26 mouse cellular contexts compared by ENCODE assay signal in genomic region chr6:32571485-32571884, GRCm38 (mm10). TPM values are rescaled to one million over a fixed set of nuclear protein-coding genes. Genes with fewer than 3 reads are reported as not detected.
A peak's percentile ranks its signal among the peaks of the same experiment; 100 is the strongest.
DNase-seq lines count a peak whose midpoint lies in the region; ATAC-seq and TF ChIP-seq lines count a peak whose summit lies in the region.
"Had no signal": no experiment of that assay in that cellular context is flagged by ENCODE, and none has a peak within 500 bp of the region (broad histone marks: within the 10 kb centered on the region; RNA-seq: fewer than 3 reads in every experiment).

No protein-coding gene starts in this region.

- no peak for TF ChIP-seq CTCF in lung, embryonic 14.5 days (IDR thresholded peaks at IDR 0.05; ENCODE audit: low read depth)
- no peak for TF ChIP-seq CTCF in lung, adult 2 months (IDR thresholded peaks at IDR 0.05; ENCODE audit: insufficient read depth, low read length)
- no peak for TF ChIP-seq CTCF in lung, postnatal 0 days (IDR thresholded peaks at IDR 0.05)
- no peak for TF ChIP-seq CTCF in MEL (IDR thresholded peaks at IDR 0.05 in 2 of 3, conservative IDR thresholded peaks at IDR 0.05 in 1 of 3; ENCODE audit: control insufficient read depth in 1 of 3, insufficient read depth in 1 of 3, low read depth in 2 of 3, low read length in 3 of 3, poor library complexity in 1 of 3, severe bottlenecking in 1 of 3)

- no peak overlapping the region for H3K27ac ChIP-seq in lung, embryonic 14.5 days (ENCODE audit: low read depth)
- no peak overlapping the region for H3K27ac ChIP-seq in lung, postnatal 0 days (ENCODE audit: low read length)
- no peak overlapping the region for H3K27ac ChIP-seq in MEL (ENCODE audit: control insufficient read depth, low read depth, low read length)
- H3K27ac ChIP-seq: embryonic facial prominence, embryonic 10.5 days; embryonic facial prominence, embryonic 13.5 days; forebrain, embryonic 12.5 days; forebrain, embryonic 15.5 days; heart, adult 2 months; hindbrain, embryonic 14.5 days; hindbrain, postnatal 0 days had no signal

- H3K36me3 ChIP-seq in lung, embryonic 14.5 days (ENCODE audit: insufficient read depth): no peaks in the 10 kb centered on the region
- H3K36me3 ChIP-seq in lung, postnatal 0 days (ENCODE audit: insufficient read depth, low read length): no peaks in the 10 kb centered on the region
- peaks cover 0 to 14% of the 10 kb centered on the region in 2 experiments; a peak in 2 of 4 replicates for H3K36me3 ChIP-seq in MEL (ENCODE audit: control insufficient read depth in 1 of 2, insufficient read depth in 2 of 2, low read length in 2 of 2)
- H3K36me3 ChIP-seq: embryonic facial prominence, embryonic 10.5 days; embryonic facial prominence, embryonic 13.5 days; forebrain, embryonic 12.5 days; forebrain, embryonic 15.5 days had no signal

- DNase-seq in lung, embryonic 14.5 days: peak; percentile 44
- DNase-seq in lung, adult 2 months: no peak
- DNase-seq in lung, postnatal 0 days (ENCODE audit: low spot score): peak; percentile 29
- DNase-seq in lung, postnatal 14 days: no peak
- peak; percentile 8 for DNase-seq in MEL (ENCODE audit: low read depth, low spot score)
- no peak for DNase-seq in right cerebral cortex, postnatal 4 days
- DNase-seq: adrenal gland, adult 8-10 months; adrenal gland, postnatal 25 days; cerebellum, adult 11-12 months; cerebellum, adult 8-10 months; cerebellum, postnatal 10 days; cerebellum, postnatal 36 days; embryo, embryonic 11 days; gastrocnemius, postnatal 25 days; heart, adult 2 months; heart, postnatal 4 days had no signal

- H3K27me3 ChIP-seq in lung, embryonic 14.5 days (ENCODE audit: insufficient read depth, low read length): no peaks in the 10 kb centered on the region
- no peaks in the 10 kb centered on the region for H3K27me3 ChIP-seq in lung, postnatal 0 days (replicated peaks; ENCODE audit: insufficient read depth, low read length)
- H3K27me3 ChIP-seq in MEL (ENCODE audit: control insufficient read depth in 1 of 2, insufficient read depth in 2 of 2, low read length in 2 of 2): no peaks in the 10 kb centered on the region; a peak in 1 of 4 replicates
- H3K27me3 ChIP-seq: embryonic facial prominence, embryonic 13.5 days; forebrain, embryonic 12.5 days; forebrain, embryonic 15.5 days had no signal

- H3K4me2 ChIP-seq in lung, embryonic 14.5 days: no peak overlapping the region
- no peak overlapping the region for H3K4me2 ChIP-seq in lung, postnatal 0 days (replicated peaks; ENCODE audit: low read depth, low read length)
- H3K4me2 ChIP-seq: embryonic facial prominence, embryonic 13.5 days; forebrain, embryonic 12.5 days; forebrain, embryonic 15.5 days; heart, embryonic 11.5 days; hindbrain, embryonic 14.5 days had no signal

- 55% methylated on average over 5 of the region's 5 CpGs for WGBS in lung, embryonic 14.5 days
- WGBS in lung, adult 2 months: 68% methylated on average over 5 of the region's 5 CpGs
- 71% methylated on average over 5 of the region's 5 CpGs for WGBS in lung, postnatal 0 days

- no peaks in the 10 kb centered on the region for H3K9me3 ChIP-seq in lung, embryonic 14.5 days (ENCODE audit: low read depth, low read length)
- H3K9me3 ChIP-seq in lung, postnatal 0 days (ENCODE audit: low read length): no peaks in the 10 kb centered on the region
- no peaks in the 10 kb centered on the region for H3K9me3 ChIP-seq in MEL (replicated peaks; ENCODE audit: insufficient read depth, low read length)
- H3K9me3 ChIP-seq: embryonic facial prominence, embryonic 10.5 days; embryonic facial prominence, embryonic 13.5 days; forebrain, embryonic 12.5 days; forebrain, embryonic 15.5 days had no signal

- no peak for TF ChIP-seq RAD21 in MEL (IDR thresholded peaks at IDR 0.05; ENCODE audit: low read depth, low read length)

- H3K4me1 ChIP-seq in lung, embryonic 14.5 days (ENCODE audit: insufficient read depth): peaks cover 3% of the 10 kb centered on the region; the same call in 1 of the 2 replicates
- peaks cover 2% of the 10 kb centered on the region; the same call in 1 of the 2 replicates for H3K4me1 ChIP-seq in lung, adult 2 months (ENCODE audit: control insufficient read depth, insufficient read depth, low read length)
- H3K4me1 ChIP-seq in lung, postnatal 0 days (ENCODE audit: insufficient read depth, low read depth, low read length): peaks cover 5% of the 10 kb centered on the region; the same call in 1 of the 2 replicates
- H3K4me1 ChIP-seq in MEL (ENCODE audit: control insufficient read depth in 1 of 2, insufficient read depth in 2 of 2, low read length in 2 of 2): peaks cover 0 to 22% of the 10 kb centered on the region in 2 experiments; a peak in 2 of 4 replicates

- no peak for TF ChIP-seq EP300 in lung, postnatal 0 days (IDR thresholded peaks at IDR 0.05)
- no peak for TF ChIP-seq EP300 in MEL (IDR thresholded peaks at IDR 0.05; ENCODE audit: low read depth in 1 of 2, low read length in 2 of 2)

- H3K4me3 ChIP-seq in lung, embryonic 14.5 days (ENCODE audit: low read depth, low read length): no peak overlapping the region
- H3K4me3 ChIP-seq in lung, adult 2 months (replicated peaks; ENCODE audit: extremely low read depth, low read depth, low read length): no peak overlapping the region
- H3K4me3 ChIP-seq in lung, postnatal 0 days (ENCODE audit: low read depth, low read length): no peak overlapping the region
- no peak overlapping the region for H3K4me3 ChIP-seq in MEL (ENCODE audit: control insufficient read depth in 1 of 2, insufficient read depth in 1 of 2, low read depth in 2 of 2, low read length in 2 of 2)
- H3K4me3 ChIP-seq: embryonic facial prominence, embryonic 10.5 days; embryonic facial prominence, embryonic 13.5 days; erythroblast, embryonic 14.5 days; forebrain, embryonic 12.5 days; forebrain, embryonic 15.5 days; heart, adult 2 months had no signal

- H3K79me2 ChIP-seq in MEL (ENCODE audit: control insufficient read depth, insufficient read depth, low read length, poor library complexity): no peaks in the 10 kb centered on the region

- peak; percentile 24; the same call in 1 of the 2 replicates for ATAC-seq in lung, embryonic 14.5 days (ENCODE audit: insufficient read depth)
- no peak for ATAC-seq in lung, postnatal 0 days
- ATAC-seq: activated CD4-positive, CD25-positive, alpha-beta regulatory T cell, adult 4 months; CD4-positive, CD25-positive, alpha-beta regulatory T cell, adult 4 months; forebrain, embryonic 15.5 days; hindbrain, postnatal 0 days had no signal

- H3K9ac ChIP-seq in lung, embryonic 14.5 days: no peak overlapping the region
- H3K9ac ChIP-seq in lung, postnatal 0 days (replicated peaks; ENCODE audit: low read depth): no peak overlapping the region
- no peak overlapping the region for H3K9ac ChIP-seq in MEL (ENCODE audit: control insufficient read depth, low read depth, low read length, poor library complexity, severe bottlenecking)
- H3K9ac ChIP-seq: embryonic facial prominence, embryonic 13.5 days; forebrain, embryonic 12.5 days; forebrain, embryonic 15.5 days; hindbrain, embryonic 14.5 days had no signal

- TF ChIP-seq POLR2A in lung, adult 2 months (IDR thresholded peaks at IDR 0.05; ENCODE audit: borderline replicate concordance, extremely low read depth, low read depth, low read length): no peak
- no peak for TF ChIP-seq POLR2A in MEL (IDR thresholded peaks at IDR 0.05; ENCODE audit: control insufficient read depth in 1 of 2, insufficient read depth in 1 of 2, low read depth in 1 of 2, low read length in 2 of 2, poor library complexity in 1 of 2)

TF ChIP-seq in MEL, 35 proteins besides CTCF, POLR2A, EP300 and RAD21:
- TF ChIP-seq MAFK (IDR thresholded peaks at IDR 0.05; ENCODE audit: borderline replicate concordance, low read depth, low read length): no peak
- no peak for TF ChIP-seq BHLHE40 (IDR thresholded peaks at IDR 0.05; ENCODE audit: borderline replicate concordance, low read depth, low read length)
- no peak for TF ChIP-seq MAZ (IDR thresholded peaks at IDR 0.05; ENCODE audit: low read depth, low read length)

RNA-seq across cellular contexts. Expression of gene Plxna4, which starts 16.5 kb away (rescaled TPM):
- polyA plus RNA-seq in lung, embryonic 14.5 days (2014; fragmentation: Nextera tagmentation; extraction: Ambion mirVana): 2.4 and 2.6 TPM in 2 replicates
- 6.7 and 7.4 TPM in 2 replicates for polyA plus RNA-seq in lung, adult 2 months (2012; rRNA removed)
- 2.5 and 3.0 TPM in 2 replicates for polyA plus RNA-seq in lung, postnatal 0 days (2015; fragmentation: Nextera tagmentation; extraction: Ambion mirVana)
- total RNA-seq in MEL (2012; rRNA removed): not detected in 2 replicates
- polyA plus RNA-seq in MEL (2012; ENCODE audit: insufficient read depth in 1 of 2, insufficient read length in 2 of 2, low read depth in 1 of 2, low replicate concordance in 2 of 2, missing spikeins in 1 of 2): under 1 TPM in 1 of 2 experiments, not detected in 1; 0.01 TPM
- polyA plus RNA-seq: activated CD4-positive, CD25-positive, alpha-beta regulatory T cell, adult 4 months had no signal

Comparison
In these comparisons a context has a peak if more than half of its experiments do, and no peak if none do; other contexts are left out.
1. DNase-seq: peak in lung, embryonic 14.5 days (single experiment), lung, postnatal 0 days (single experiment) and MEL (single experiment); none in lung, adult 2 months (single experiment), lung, postnatal 14 days (single experiment) and right cerebral cortex, postnatal 4 days (single experiment).